Mouse (Mus musculus): ENCODE results near the gene Diaph2. TPM values are rescaled to one million over a fixed set of nuclear protein-coding genes. Genes with fewer than 3 reads are reported as not detected.

Gene Diaph2
- 8.4 and 9.1 TPM in 2 replicates for polyA plus RNA-seq (2015; fragmentation: Nextera tagmentation; extraction: Ambion mirVana)

DNA sequence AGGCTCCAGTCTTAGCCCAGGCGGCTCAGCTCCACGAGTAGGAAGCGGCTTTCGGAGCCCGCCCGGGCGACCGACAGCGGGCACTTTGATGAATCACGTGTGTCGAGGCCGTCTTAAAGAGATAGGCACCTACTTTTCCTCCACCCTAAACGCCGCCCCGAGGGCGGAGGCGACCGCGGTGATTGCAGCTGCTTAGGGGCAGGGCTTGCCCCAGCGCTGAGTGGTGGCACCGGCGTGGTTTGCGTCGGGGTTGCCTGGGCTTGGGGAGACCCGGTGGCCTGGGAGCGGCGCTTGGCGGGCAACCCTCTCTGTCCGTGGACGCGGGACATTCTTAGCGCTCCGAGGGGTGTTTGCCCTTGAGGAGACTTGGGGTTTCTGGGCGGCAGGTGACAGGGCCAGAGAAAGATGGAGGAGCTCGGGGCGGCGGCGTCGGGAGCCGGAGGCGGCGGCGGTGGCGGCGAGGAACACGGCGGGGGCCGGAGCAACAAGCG, at the start of gene Diaph2:
TSS of gene Diaph2 (plus strand) at position 172 of the 491 bp plus-strand sequence.
- peak within 1 kb of the TSS; percentile 72 for H3K9ac ChIP-seq (ENCODE audit: low read length)
- no peaks in the 10 kb centered on the region for H3K4me1 ChIP-seq (replicated peaks; ENCODE audit: control insufficient read depth, insufficient read depth, low read length)
- H3K4me3 ChIP-seq (ENCODE audit: low read length): peak within 1 kb of the TSS; percentile 64
- H3K9me3 ChIP-seq (ENCODE audit: control insufficient read depth, low read length): no peaks in the 10 kb centered on the region
- no peaks in the 10 kb centered on the region for H3K36me3 ChIP-seq (ENCODE audit: control insufficient read depth, insufficient read depth, low read length)
- H3K27ac ChIP-seq (ENCODE audit: low read length): peak within 1 kb of the TSS; percentile 72
- H3K4me2 ChIP-seq (ENCODE audit: low read depth, low read length): peak within 1 kb of the TSS; percentile 56
- ATAC-seq (ENCODE audit: low read depth): peak; percentile 96
- H3K27me3 ChIP-seq (ENCODE audit: control insufficient read depth, insufficient read depth, low read depth, low read length): no peaks in the 10 kb centered on the region
- WGBS: 2% methylated on average over 26 of the region's 49 CpGs

DNA sequence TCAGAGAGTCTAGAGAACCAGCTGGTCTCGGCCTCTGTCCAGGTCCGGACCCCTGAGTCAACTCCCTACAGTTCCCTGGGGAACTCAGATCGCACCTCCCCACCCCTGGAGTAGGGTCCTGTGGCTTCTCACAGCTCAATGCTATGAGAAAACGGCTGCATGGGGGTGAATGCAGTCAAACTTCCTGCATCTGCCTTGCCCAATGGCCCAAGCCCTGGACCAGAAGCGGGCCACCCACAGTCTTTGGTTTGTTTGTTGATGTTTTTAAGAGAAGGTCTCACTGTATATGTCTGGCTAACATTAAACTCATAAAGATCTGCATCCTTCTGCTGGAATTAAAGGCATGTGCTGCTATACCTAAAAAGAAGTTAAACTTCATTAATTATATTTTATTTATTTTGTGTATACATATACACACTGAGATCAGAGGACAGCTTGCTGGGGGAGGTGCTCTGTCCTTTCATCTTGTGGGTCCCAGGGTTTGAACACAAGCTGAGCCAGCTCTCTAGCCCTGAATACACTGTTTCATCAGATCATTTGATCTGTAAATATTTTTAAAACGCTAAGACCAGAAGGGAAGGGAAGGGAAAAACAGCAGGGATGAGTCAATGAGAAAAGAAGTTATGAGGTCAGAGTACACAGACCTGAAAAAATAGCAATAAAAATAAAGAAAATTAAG, 47.8 kb upstream of the Diaph2 start:
- no peaks in the 10 kb centered on the region for H3K27me3 ChIP-seq (ENCODE audit: control insufficient read depth, insufficient read depth, low read depth, low read length)
- no peaks in the 10 kb centered on the region for H3K4me1 ChIP-seq (replicated peaks; ENCODE audit: control insufficient read depth, insufficient read depth, low read length)
- no peaks in the 10 kb centered on the region for H3K36me3 ChIP-seq (ENCODE audit: control insufficient read depth, insufficient read depth, low read length)
- no peak overlapping the region for H3K4me2 ChIP-seq (ENCODE audit: low read depth, low read length)
- no peak overlapping the region for H3K4me3 ChIP-seq (ENCODE audit: low read length)
- no peak overlapping the region for H3K9ac ChIP-seq (ENCODE audit: low read length)
- WGBS: 27% methylated on average over 6 of the region's 6 CpGs
- peak overlapping the region; percentile 36; the same call in 1 of the 2 replicates for H3K27ac ChIP-seq (ENCODE audit: low read length)
- no peaks in the 10 kb centered on the region for H3K9me3 ChIP-seq (ENCODE audit: control insufficient read depth, low read length)
- ATAC-seq (ENCODE audit: low read depth): peak; percentile 74

DNA sequence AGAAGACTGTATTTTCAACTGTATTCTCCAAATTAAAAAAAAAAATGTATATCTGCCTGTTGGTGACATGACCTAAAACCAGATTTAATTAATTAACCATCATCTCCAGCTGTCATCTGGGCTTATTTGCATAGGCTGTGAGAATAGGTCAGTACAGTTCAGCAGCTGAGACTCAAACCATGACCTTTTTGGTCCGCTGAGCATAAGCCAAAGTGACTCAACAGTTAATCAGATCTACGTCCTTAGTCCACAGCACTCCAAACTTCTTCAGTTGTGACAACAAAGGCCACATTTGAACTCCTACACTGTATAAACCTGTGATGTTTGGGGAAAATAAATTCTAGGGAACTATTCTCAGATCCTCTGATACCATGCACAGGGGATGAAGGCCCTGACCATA, 39.9 kb upstream of the Diaph2 start:
- H3K4me2 ChIP-seq (ENCODE audit: low read depth, low read length): no peak overlapping the region
- no peak for ATAC-seq (ENCODE audit: low read depth)
- WGBS: 61% methylated on average over 2 of the region's 2 CpGs
- H3K9ac ChIP-seq (ENCODE audit: low read length): no peak overlapping the region
- H3K27me3 ChIP-seq (ENCODE audit: control insufficient read depth, insufficient read depth, low read depth, low read length): no peaks in the 10 kb centered on the region
- H3K27ac ChIP-seq (ENCODE audit: low read length): no peak overlapping the region
- no peaks in the 10 kb centered on the region for H3K9me3 ChIP-seq (ENCODE audit: control insufficient read depth, low read length)
- H3K4me1 ChIP-seq (replicated peaks; ENCODE audit: control insufficient read depth, insufficient read depth, low read length): no peaks in the 10 kb centered on the region
- no peak overlapping the region for H3K4me3 ChIP-seq (ENCODE audit: low read length)
- H3K36me3 ChIP-seq (ENCODE audit: control insufficient read depth, insufficient read depth, low read length): no peaks in the 10 kb centered on the region

DNA sequence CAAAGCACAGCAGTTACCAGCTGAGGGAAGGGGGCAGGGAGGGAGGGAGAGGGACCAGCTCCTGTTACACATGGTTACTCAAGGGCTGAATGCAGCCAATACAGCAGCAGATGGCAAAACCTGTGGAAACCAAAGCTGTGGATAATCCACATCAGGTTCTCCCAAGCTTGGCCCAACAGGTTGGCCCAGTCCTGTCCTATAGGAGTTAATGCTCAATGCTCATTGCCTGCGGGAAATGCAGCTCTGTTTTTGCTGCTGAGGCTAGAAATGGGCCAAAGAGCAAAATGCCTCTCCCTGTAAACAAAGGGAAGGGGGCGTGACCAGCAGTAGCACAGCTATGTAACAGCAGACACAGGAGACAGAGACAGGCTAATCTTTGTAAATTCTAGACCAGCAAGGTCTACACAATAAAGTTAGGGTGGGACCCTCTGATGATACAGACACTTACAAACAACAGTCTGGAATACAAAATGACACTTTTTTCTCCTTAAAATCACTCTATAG, 20.8 kb upstream of the Diaph2 start:
- no peak overlapping the region for H3K9ac ChIP-seq (ENCODE audit: low read length)
- no peak overlapping the region for H3K4me2 ChIP-seq (ENCODE audit: low read depth, low read length)
- H3K4me3 ChIP-seq (ENCODE audit: low read length): no peak overlapping the region
- no peak overlapping the region for H3K27ac ChIP-seq (ENCODE audit: low read length)
- H3K36me3 ChIP-seq (ENCODE audit: control insufficient read depth, insufficient read depth, low read length): no peaks in the 10 kb centered on the region
- H3K4me1 ChIP-seq (replicated peaks; ENCODE audit: control insufficient read depth, insufficient read depth, low read length): no peaks in the 10 kb centered on the region
- ATAC-seq (ENCODE audit: low read depth): no peak
- WGBS: 43% methylated on average over 2 of the region's 2 CpGs
- H3K9me3 ChIP-seq (ENCODE audit: control insufficient read depth, low read length): no peaks in the 10 kb centered on the region
- no peaks in the 10 kb centered on the region for H3K27me3 ChIP-seq (ENCODE audit: control insufficient read depth, insufficient read depth, low read depth, low read length)

DNA sequence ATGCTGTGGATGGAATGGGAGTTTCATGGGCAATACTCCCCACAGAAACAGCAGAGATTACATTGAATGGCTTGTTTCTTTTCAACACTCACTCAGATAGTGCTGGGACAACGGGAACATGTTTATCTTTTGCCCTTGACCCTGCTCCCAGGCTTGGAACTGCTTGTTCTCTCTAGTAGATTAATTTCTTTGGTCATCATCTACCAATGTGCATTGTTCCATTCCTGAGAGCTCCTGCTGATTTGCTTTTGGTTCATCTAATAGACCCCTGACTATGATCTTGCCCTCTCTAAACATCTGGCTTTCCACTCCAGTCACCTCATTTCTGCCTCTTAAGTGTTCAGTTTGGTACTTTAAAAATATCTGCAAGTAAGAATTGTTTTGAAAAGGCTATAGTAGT, 13.0 kb upstream of the Diaph2 start:
- H3K9me3 ChIP-seq (ENCODE audit: control insufficient read depth, low read length): no peaks in the 10 kb centered on the region
- no peak overlapping the region for H3K27ac ChIP-seq (ENCODE audit: low read length)
- H3K27me3 ChIP-seq (ENCODE audit: control insufficient read depth, insufficient read depth, low read depth, low read length): no peaks in the 10 kb centered on the region
- H3K4me2 ChIP-seq (ENCODE audit: low read depth, low read length): no peak overlapping the region
- no peak overlapping the region for H3K4me3 ChIP-seq (ENCODE audit: low read length)
- no peaks in the 10 kb centered on the region for H3K36me3 ChIP-seq (ENCODE audit: control insufficient read depth, insufficient read depth, low read length)
- 5% methylated on average over 1 of the region's 1 CpGs for WGBS
- no peaks in the 10 kb centered on the region for H3K4me1 ChIP-seq (replicated peaks; ENCODE audit: control insufficient read depth, insufficient read depth, low read length)
- H3K9ac ChIP-seq (ENCODE audit: low read length): no peak overlapping the region
- peak; percentile 82 for ATAC-seq (ENCODE audit: low read depth)

DNA sequence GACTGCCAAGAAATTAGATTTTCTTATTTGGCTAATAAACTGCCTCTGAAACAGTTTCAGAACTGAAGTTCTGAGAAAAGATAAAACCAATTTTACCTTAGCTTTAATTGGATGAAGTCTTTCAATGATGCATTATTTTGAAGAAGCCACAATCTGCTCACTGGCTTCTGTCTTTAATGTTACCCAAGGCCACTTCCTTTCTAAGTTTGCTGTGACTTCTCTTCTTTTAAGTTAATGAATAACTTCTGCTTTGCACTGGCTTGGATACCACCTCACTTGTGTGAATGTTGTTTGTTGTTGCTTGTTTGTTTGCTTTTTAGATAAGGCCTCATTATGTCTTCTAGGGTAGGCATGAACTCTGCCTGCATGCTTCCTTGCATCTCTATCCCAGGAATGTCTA, 10.3 kb upstream of the Diaph2 start:
- Histone ChIP-seq H3K27ac (ENCODE audit: low read length) (no peak overlapping the region), H3K9ac (ENCODE audit: low read length) (no peak overlapping the region), H3K27me3 (ENCODE audit: control insufficient read depth, insufficient read depth, low read depth, low read length) (no peaks in the 10 kb centered on the region), H3K4me2 (ENCODE audit: low read depth, low read length) (no peak overlapping the region), H3K4me3 (ENCODE audit: low read length) (no peak overlapping the region), H3K9me3 (ENCODE audit: control insufficient read depth, low read length) (no peaks in the 10 kb centered on the region), H3K36me3 (ENCODE audit: control insufficient read depth, insufficient read depth, low read length) (no peaks in the 10 kb centered on the region), H3K4me1 (replicated peaks; ENCODE audit: control insufficient read depth, insufficient read depth, low read length) (no peaks in the 10 kb centered on the region)
- no peak for ATAC-seq (ENCODE audit: low read depth)

DNA sequence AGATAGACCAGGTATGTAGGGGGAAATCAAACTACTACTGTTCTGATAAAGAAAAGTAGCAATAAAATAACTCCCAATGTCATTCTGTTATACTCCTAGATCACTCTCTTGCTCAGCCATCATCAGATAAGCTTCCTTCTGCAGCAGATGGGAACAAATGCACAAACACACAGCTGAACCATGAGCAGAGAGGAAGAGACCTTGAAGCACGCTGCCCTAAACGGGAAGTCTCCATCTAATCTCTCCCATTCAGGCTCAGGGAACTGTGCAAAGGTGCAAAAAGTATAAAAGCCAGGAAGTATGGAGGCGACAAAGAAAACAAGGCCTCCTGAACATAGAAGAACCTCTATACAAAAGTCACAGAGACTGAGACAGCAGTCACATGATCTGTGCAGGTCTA, 6.6 kb upstream of the Diaph2 start:
- ATAC-seq (ENCODE audit: low read depth): no peak
- H3K27ac ChIP-seq (ENCODE audit: low read length): no peak overlapping the region
- H3K9ac ChIP-seq (ENCODE audit: low read length): no peak overlapping the region
- no peaks in the 10 kb centered on the region for H3K36me3 ChIP-seq (ENCODE audit: control insufficient read depth, insufficient read depth, low read length)
- no peaks in the 10 kb centered on the region for H3K4me1 ChIP-seq (replicated peaks; ENCODE audit: control insufficient read depth, insufficient read depth, low read length)
- H3K4me3 ChIP-seq (ENCODE audit: low read length): no peak overlapping the region
- 71% methylated on average over 3 of the region's 3 CpGs for WGBS
- no peaks in the 10 kb centered on the region for H3K27me3 ChIP-seq (ENCODE audit: control insufficient read depth, insufficient read depth, low read depth, low read length)
- no peak overlapping the region for H3K4me2 ChIP-seq (ENCODE audit: low read depth, low read length)
- no peaks in the 10 kb centered on the region for H3K9me3 ChIP-seq (ENCODE audit: control insufficient read depth, low read length)

DNA sequence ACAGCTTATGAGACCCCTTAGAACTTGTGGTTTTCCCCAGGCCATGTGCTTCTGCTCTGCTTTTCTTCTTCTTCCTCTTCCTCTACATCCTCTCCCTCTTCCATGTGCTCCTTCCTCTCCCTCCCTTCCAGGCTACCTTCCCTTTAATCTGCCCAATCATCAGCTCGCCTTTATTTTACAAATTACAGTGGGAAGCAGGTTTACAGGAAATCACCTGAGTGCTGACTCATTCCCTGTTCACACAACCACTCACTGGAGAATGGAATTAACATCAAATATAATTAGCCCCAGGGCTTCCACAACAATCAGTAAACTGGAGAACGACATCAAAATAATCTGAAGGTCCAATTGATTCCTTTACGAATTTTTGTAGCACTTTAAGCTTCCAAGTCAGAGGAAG, 3.6 kb upstream of the Diaph2 start:
- Histone ChIP-seq H3K4me1 (replicated peaks; ENCODE audit: control insufficient read depth, insufficient read depth, low read length) (no peaks in the 10 kb centered on the region), H3K4me3 (ENCODE audit: low read length) (no peak overlapping the region), H3K27ac (ENCODE audit: low read length) (no peak overlapping the region), H3K4me2 (ENCODE audit: low read depth, low read length) (no peak overlapping the region), H3K36me3 (ENCODE audit: control insufficient read depth, insufficient read depth, low read length) (no peaks in the 10 kb centered on the region), H3K9ac (ENCODE audit: low read length) (no peak overlapping the region), H3K27me3 (ENCODE audit: control insufficient read depth, insufficient read depth, low read depth, low read length) (no peaks in the 10 kb centered on the region), H3K9me3 (ENCODE audit: control insufficient read depth, low read length) (no peaks in the 10 kb centered on the region)
- WGBS: 64% methylated on average over 3 of the region's 3 CpGs
- no peak for ATAC-seq (ENCODE audit: low read depth)

DNA sequence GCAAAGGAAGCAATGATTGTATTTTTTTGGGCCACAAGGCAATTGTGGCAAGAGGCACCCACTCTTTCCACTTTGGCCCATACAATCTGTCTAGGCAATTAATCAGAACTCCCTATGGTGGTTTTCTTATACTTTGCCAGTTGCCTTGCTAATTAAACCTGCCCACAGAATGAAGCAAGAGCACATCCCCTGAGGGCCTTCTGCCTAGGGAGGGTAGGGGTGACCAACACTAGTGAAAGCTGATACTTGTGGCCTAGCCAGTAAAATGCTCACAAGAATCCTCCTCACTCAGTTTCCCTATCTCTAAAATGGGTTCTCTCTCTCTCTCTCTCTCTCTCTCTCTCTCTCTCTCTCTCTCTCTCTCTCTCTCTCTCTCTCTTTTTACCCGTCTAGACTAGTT, 440 bp upstream of the Diaph2 start:
- peak overlapping the region; percentile 72; the same call in 1 of the 2 replicates for H3K9ac ChIP-seq (ENCODE audit: low read length)
- no peaks in the 10 kb centered on the region for H3K27me3 ChIP-seq (ENCODE audit: control insufficient read depth, insufficient read depth, low read depth, low read length)
- 18% methylated on average over 1 of the region's 1 CpGs for WGBS
- H3K9me3 ChIP-seq (ENCODE audit: control insufficient read depth, low read length): no peaks in the 10 kb centered on the region
- ATAC-seq (ENCODE audit: low read depth): no peak
- H3K4me1 ChIP-seq (replicated peaks; ENCODE audit: control insufficient read depth, insufficient read depth, low read length): no peaks in the 10 kb centered on the region
- no peak overlapping the region for H3K27ac ChIP-seq (ENCODE audit: low read length)
- H3K4me3 ChIP-seq (ENCODE audit: low read length): peak overlapping the region; percentile 64
- H3K36me3 ChIP-seq (ENCODE audit: control insufficient read depth, insufficient read depth, low read length): no peaks in the 10 kb centered on the region
- peak overlapping the region; percentile 56 for H3K4me2 ChIP-seq (ENCODE audit: low read depth, low read length)
